Mouse (Mus musculus) stomach, postnatal 0 days (tissue): ENCODE data around the gene Fblim1. TPM values are rescaled to one million over a fixed set of nuclear protein-coding genes. Genes with fewer than 3 reads are reported as not detected.
A peak's percentile ranks its signal among the peaks of the same experiment; 100 is the strongest.

Experiments used
- ATAC-seq: fragments of 200-750 bp; cut with Nextera tagmentation; 2 replicates; pipeline ENCODE4 v1.8.0; 2017; ENCODE audit not compliant: low FRiP score, low TSS enrichment
- DNase-seq: peaks from one replicate; pipeline ENCODE4 v3.0.0-alpha.2; 2016; ENCODE audit warnings: low spot score
- H3K27ac ChIP-seq: fragments of 300-500 bp; sonication (generic); replicated peaks from 2 replicates; pipeline ENCODE4 v1.5.1; 2014; ENCODE audit warnings: mild to moderate bottlenecking, control low read depth
- H3K27me3 ChIP-seq: fragments of 300-500 bp; sonication (generic); 2 replicates; pipeline ENCODE4 v1.6.1; 2014; ENCODE audit warnings: low read length; ENCODE audit not compliant: control insufficient read depth, insufficient read depth
- H3K36me3 ChIP-seq: fragments of 300-500 bp; sonication (generic); 2 replicates; pipeline ENCODE4 v1.6.1; 2014; ENCODE audit warnings: low read length, mixed read lengths; ENCODE audit not compliant: control insufficient read depth, insufficient read depth
- H3K4me1 ChIP-seq: fragments of 300-500 bp; sonication (generic); replicated peaks from 2 replicates; pipeline ENCODE4 v1.6.1; 2014; ENCODE audit warnings: antibody characterized with exemption; ENCODE audit not compliant: control insufficient read depth, insufficient read depth
- H3K4me2 ChIP-seq: fragments of 300-500 bp; sonication (generic); replicated peaks from 2 replicates; pipeline ENCODE4 v1.6.1; 2014; ENCODE audit warnings: low read depth, mild to moderate bottlenecking, control low read depth, moderate library complexity
- H3K4me3 ChIP-seq: fragments of 300-500 bp; sonication (generic); 2 replicates; pipeline ENCODE4 v1.5.1; 2014; ENCODE audit warnings: low read depth, low read length, control low read depth
- H3K9ac ChIP-seq: fragments of 300-500 bp; sonication (generic); 2 replicates; pipeline ENCODE4 v1.6.1; 2014; ENCODE audit warnings: mild to moderate bottlenecking, low read length, control low read depth, mixed read lengths
- H3K9me3 ChIP-seq: fragments of 300-500 bp; sonication (generic); 2 replicates; pipeline ENCODE4 v1.6.1; 2016; ENCODE audit warnings: low read length; ENCODE audit not compliant: control insufficient read depth
- CTCF ChIP-seq: IDR thresholded peaks from 2 replicates; pipeline ENCODE4 v1.5.1; 2016; ENCODE audit warnings: antibody characterized with exemption, low read depth, mild to moderate bottlenecking, moderate library complexity
- EP300 ChIP-seq: optimal IDR thresholded peaks from 2 replicates; pipeline ENCODE3; 2016; ENCODE audit warnings: antibody characterized with exemption
- WGBS: fragments of 180-500 bp; shearing (Covaris S2); extraction: QIAGEN DNeasy Blood & Tissue Kit; methylation state at CpG from one replicate; pipeline ENCODE4 v1.1.7; 2014; 5-methylcytosine and 5-hydroxymethylcytosine counted together
- polyA plus RNA-seq: library from polyadenylated mRNA; unstranded; fragments of >200 nt; fragmentation: Nextera tagmentation; extraction: Ambion mirVana; gene quantifications from 2 replicates; pipeline ENCODE4 v1.2.1, GENCODE M21; 2015

Fblim1 gene
- polyA plus RNA-seq, 1 experiment from 2014 or later: 45.1 TPM

GRCm38 (mm10) chr4:141544536-141544935, 61.4 kb downstream of the Fblim1 start:
- Histone ChIP-seq H3K9ac (no peak overlapping the region), H3K27ac (peak overlapping the region; percentile 99), H3K27me3 (no peaks in the 10 kb centered on the region), H3K4me3 (peak overlapping the region; percentile 55), H3K9me3 (no peaks in the 10 kb centered on the region), H3K36me3 (no peaks in the 10 kb centered on the region), H3K4me1 (no peaks in the 10 kb centered on the region; the same call in 1 of the 2 replicates), H3K4me2 (peak overlapping the region; percentile 97; the same call in 1 of the 2 replicates)
- DNase-seq: no peak
- WGBS: 34% methylated on average over 2 of the region's 2 CpGs
- no peak for ATAC-seq
- no peak for TF ChIP-seq CTCF
- no peak for TF ChIP-seq EP300

- Histone ChIP-seq H3K36me3 (no peaks in the 10 kb centered on the region), H3K4me1 (no peaks in the 10 kb centered on the region; the same call in 1 of the 2 replicates), H3K27me3 (no peaks in the 10 kb centered on the region), H3K4me3 (no peak overlapping the region), H3K9me3 (no peaks in the 10 kb centered on the region), H3K27ac (no peak overlapping the region), H3K4me2 (no peak overlapping the region), H3K9ac (no peak overlapping the region)
- ATAC-seq: no peak
- TF ChIP-seq CTCF (no peak), EP300 (no peak)
- no peak for DNase-seq
- 85% methylated on average over 3 of the region's 3 CpGs for WGBS
Observed at GRCm38 (mm10) chr4:141543593-141543992, 62.3 kb downstream of the Fblim1 start.

GRCm38 (mm10) chr4:141541851-141542250, 64.0 kb downstream of the Fblim1 start:
- WGBS: 65% methylated on average over 7 of the region's 7 CpGs
- no peaks in the 10 kb centered on the region for H3K36me3 ChIP-seq
- H3K9ac ChIP-seq: no peak overlapping the region
- H3K27ac ChIP-seq: no peak overlapping the region
- ATAC-seq (no peak), DNase-seq (no peak)
- no peaks in the 10 kb centered on the region; the same call in 1 of the 2 replicates for H3K4me1 ChIP-seq
- no peak overlapping the region for H3K4me3 ChIP-seq
- H3K27me3 ChIP-seq: no peaks in the 10 kb centered on the region
- no peaks in the 10 kb centered on the region for H3K9me3 ChIP-seq
- TF ChIP-seq EP300 (no peak), CTCF (no peak)
- no peak overlapping the region for H3K4me2 ChIP-seq

DNA sequence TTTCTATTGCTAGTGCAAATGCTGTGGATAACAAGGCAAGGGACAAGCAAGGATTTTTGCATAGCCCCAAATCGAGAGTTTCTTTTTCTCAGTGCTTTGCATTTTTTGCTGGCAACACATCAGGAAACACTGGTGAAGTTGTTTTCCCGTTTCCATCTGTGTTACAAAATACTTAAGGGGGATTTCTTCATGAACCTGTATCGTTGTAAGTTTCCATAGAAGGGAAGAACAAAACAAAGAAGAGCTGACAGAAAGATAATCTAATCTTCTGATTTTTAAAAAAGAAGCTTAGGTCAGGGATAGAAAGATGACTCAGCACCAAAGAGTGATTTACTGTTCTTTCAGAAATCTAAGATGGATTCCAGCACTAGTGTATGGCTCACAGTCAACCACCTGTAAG, 65.1 kb downstream of the Fblim1 start:
- TF ChIP-seq EP300: no peak
- no peak for TF ChIP-seq CTCF
- H3K4me3 ChIP-seq: no peak overlapping the region
- 57% methylated on average over 3 of the region's 3 CpGs for WGBS
- no peak overlapping the region for H3K4me2 ChIP-seq
- no peak overlapping the region for H3K9ac ChIP-seq
- DNase-seq (no peak), ATAC-seq (no peak)
- no peaks in the 10 kb centered on the region for H3K27me3 ChIP-seq
- H3K4me1 ChIP-seq: no peaks in the 10 kb centered on the region; the same call in 1 of the 2 replicates
- no peak overlapping the region for H3K27ac ChIP-seq
- H3K9me3 ChIP-seq: no peaks in the 10 kb centered on the region
- no peaks in the 10 kb centered on the region for H3K36me3 ChIP-seq

GRCm38 (mm10) chr4:141539213-141539767, 66.6 kb downstream of the Fblim1 start:
- peak overlapping the region; percentile 98 for H3K27ac ChIP-seq
- H3K27me3 ChIP-seq: no peaks in the 10 kb centered on the region
- peak overlapping the region; percentile 63 for H3K9ac ChIP-seq
- peak overlapping the region; percentile 44 for H3K4me3 ChIP-seq
- TF ChIP-seq EP300: no peak
- TF ChIP-seq CTCF: no peak
- no peaks in the 10 kb centered on the region; the same call in 1 of the 2 replicates for H3K4me1 ChIP-seq
- 22% methylated on average over 12 of the region's 12 CpGs for WGBS
- peak overlapping the region; percentile 61 for H3K4me2 ChIP-seq
- no peaks in the 10 kb centered on the region for H3K9me3 ChIP-seq
- no peak for ATAC-seq
- no peaks in the 10 kb centered on the region for H3K36me3 ChIP-seq
- no peak for DNase-seq

DNA sequence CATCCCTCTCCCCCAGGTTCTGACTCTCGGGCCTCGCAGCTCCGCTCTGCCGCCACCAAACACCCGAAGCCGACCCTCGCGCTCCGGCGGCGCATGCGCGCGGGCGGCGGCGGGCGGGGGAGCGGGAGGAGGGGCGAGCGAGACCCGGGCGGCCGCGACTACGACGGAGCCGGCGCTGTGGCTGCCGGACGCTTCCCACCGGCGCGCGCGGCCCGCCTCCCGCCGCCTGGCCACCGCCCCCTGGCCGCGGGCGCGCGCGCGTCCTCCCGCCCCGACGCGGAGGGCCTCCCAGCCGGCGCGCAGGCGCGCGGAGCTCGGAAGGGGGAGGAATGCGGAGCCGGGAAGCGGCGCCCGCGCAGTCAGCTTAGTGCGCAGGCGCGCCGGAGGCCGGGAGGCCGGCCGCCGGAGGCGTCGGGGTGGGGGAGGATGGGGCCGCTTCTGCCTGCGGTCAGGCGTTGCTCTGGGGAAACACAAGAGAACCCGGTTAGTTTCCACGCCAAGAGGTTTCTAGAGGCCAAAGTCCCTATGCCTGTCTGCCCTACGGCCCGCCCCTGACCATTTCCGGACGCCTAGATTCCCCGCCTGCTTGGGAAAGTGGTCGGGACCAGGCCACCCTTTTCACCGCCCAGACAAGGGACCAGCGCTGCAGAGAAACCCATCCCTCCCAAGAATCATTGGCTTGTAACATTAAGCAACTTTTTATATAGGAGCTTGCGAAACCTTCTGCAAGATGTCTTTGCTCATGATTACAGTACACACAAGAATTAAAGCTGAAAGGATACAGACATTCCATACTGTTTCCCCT, 67.3 kb downstream of the Fblim1 start, which contains the start of gene Spen:
Gene Spen (minus strand): TSS at position 190 of the 805 bp plus-strand sequence.
- H3K9me3 ChIP-seq: no peaks in the 10 kb centered on the region
- under 1% methylated on average over 48 of the region's 88 CpGs for WGBS
- H3K36me3 ChIP-seq: no peaks in the 10 kb centered on the region
- H3K4me1 ChIP-seq: no peaks in the 10 kb centered on the region; the same call in 1 of the 2 replicates
- TF ChIP-seq CTCF (no peak), EP300 (no peak)
- H3K27ac ChIP-seq: peak within 1 kb of the TSS; percentile 98
- ATAC-seq: peak; percentile 92
- peak within 1 kb of the TSS; percentile 96 for H3K4me2 ChIP-seq
- H3K9ac ChIP-seq: peak within 1 kb of the TSS; percentile 94
- H3K27me3 ChIP-seq: no peaks in the 10 kb centered on the region
- peak within 1 kb of the TSS; percentile 93 for H3K4me3 ChIP-seq
- DNase-seq: peak; percentile 95
